Mouse (Mus musculus) embryonic facial prominence, embryonic 14.5 days (tissue): ENCODE measurements around the gene Gm13030. TPM values are rescaled to one million over a fixed set of nuclear protein-coding genes. Genes with fewer than 3 reads are reported as not detected.
"Not testable (repeated sequence)": the region's sequence is repeated elsewhere in the genome, so short reads cannot be mapped to it uniquely, and the experiment has no call there.

ENCODE experiments used
- ATAC-seq: fragments of 200-750 bp; cut with Nextera tagmentation; 2 replicates; pipeline ENCODE4 v1.8.0; 2017; ENCODE audit warnings: low read depth, moderate number of reproducible peaks, moderate TSS enrichment
- DNase-seq: peaks from one replicate; pipeline ENCODE4 v3.0.0-alpha.2; 2015; ENCODE audit warnings: low spot score
- H3K27ac ChIP-seq: fragments of 300-500 bp; sonication (generic); replicated peaks from 2 replicates; pipeline ENCODE4 v1.5.1; 2014; ENCODE audit warnings: low read depth, mild to moderate bottlenecking, low read length, moderate library complexity
- H3K27me3 ChIP-seq: fragments of 300-500 bp; sonication (generic); replicated peaks from 2 replicates; pipeline ENCODE4 v1.6.1; 2014; ENCODE audit warnings: low read length; ENCODE audit not compliant: control insufficient read depth, insufficient read depth
- H3K36me3 ChIP-seq: fragments of 300-500 bp; sonication (generic); 2 replicates; pipeline ENCODE4 v1.6.1; 2014; ENCODE audit warnings: low read length, mixed read lengths; ENCODE audit not compliant: control insufficient read depth, insufficient read depth
- H3K4me1 ChIP-seq: fragments of 300-500 bp; sonication (generic); 2 replicates; pipeline ENCODE4 v1.6.1; 2014; ENCODE audit warnings: antibody characterized with exemption, low read length; ENCODE audit not compliant: control insufficient read depth, insufficient read depth
- H3K4me2 ChIP-seq: fragments of 300-500 bp; sonication (generic); 2 replicates; pipeline ENCODE4 v1.6.1; 2014; ENCODE audit warnings: low read depth, mild to moderate bottlenecking, low read length, moderate library complexity, mixed read lengths
- H3K4me3 ChIP-seq: fragments of 300-500 bp; sonication (generic); 2 replicates; pipeline ENCODE4 v1.5.1; 2014; ENCODE audit warnings: low read depth, mild to moderate bottlenecking, low read length
- H3K9ac ChIP-seq: fragments of 300-500 bp; sonication (generic); 2 replicates; pipeline ENCODE4 v1.6.1; 2014; ENCODE audit warnings: low read depth, mild to moderate bottlenecking, low read length, moderate library complexity, mixed read lengths
- H3K9me3 ChIP-seq: fragments of 300-500 bp; sonication (generic); 2 replicates; pipeline ENCODE4 v1.6.1; 2016; ENCODE audit warnings: low read length; ENCODE audit not compliant: control insufficient read depth
- WGBS: fragments of 180-500 bp; shearing (Covaris S2); extraction: QIAGEN DNeasy Blood & Tissue Kit; methylation state at CpG from one replicate; pipeline ENCODE4 v1.1.7; 2014; 5-methylcytosine and 5-hydroxymethylcytosine counted together
- polyA plus RNA-seq: library from polyadenylated mRNA; unstranded; fragments of >200 nt; fragmentation: Nextera tagmentation; extraction: Ambion mirVana; gene quantifications from 2 replicates; pipeline ENCODE4 v1.2.1, GENCODE M21; 2014

Gene Gm13030
- polyA plus RNA-seq, 1 experiment from 2014 or later = not detected

GRCm38 (mm10) chr4:138839806-138840205 is 34.0 kb downstream of the Gm13030 start:
- Histone ChIP-seq H3K9ac (no peak overlapping the region), H3K4me2 (no peak overlapping the region), H3K4me3 (no peak overlapping the region), H3K27me3 (no peaks in the 10 kb centered on the region), H3K36me3 (no peaks in the 10 kb centered on the region), H3K4me1 (no peaks in the 10 kb centered on the region), H3K27ac (no peak overlapping the region), H3K9me3 (peaks cover 17% of the 10 kb centered on the region)
- DNase-seq = no peak
- WGBS = 76% methylated on average over 6 of the region's 6 CpGs
- no peak for ATAC-seq

- WGBS = 59% methylated on average over 11 of the region's 11 CpGs
- ATAC-seq (no peak), DNase-seq (peak; percentile 48)
These were observed 46.6 kb downstream of the Gm13030 start for GRCm38 (mm10) chr4:138827147-138827546.

DNA sequence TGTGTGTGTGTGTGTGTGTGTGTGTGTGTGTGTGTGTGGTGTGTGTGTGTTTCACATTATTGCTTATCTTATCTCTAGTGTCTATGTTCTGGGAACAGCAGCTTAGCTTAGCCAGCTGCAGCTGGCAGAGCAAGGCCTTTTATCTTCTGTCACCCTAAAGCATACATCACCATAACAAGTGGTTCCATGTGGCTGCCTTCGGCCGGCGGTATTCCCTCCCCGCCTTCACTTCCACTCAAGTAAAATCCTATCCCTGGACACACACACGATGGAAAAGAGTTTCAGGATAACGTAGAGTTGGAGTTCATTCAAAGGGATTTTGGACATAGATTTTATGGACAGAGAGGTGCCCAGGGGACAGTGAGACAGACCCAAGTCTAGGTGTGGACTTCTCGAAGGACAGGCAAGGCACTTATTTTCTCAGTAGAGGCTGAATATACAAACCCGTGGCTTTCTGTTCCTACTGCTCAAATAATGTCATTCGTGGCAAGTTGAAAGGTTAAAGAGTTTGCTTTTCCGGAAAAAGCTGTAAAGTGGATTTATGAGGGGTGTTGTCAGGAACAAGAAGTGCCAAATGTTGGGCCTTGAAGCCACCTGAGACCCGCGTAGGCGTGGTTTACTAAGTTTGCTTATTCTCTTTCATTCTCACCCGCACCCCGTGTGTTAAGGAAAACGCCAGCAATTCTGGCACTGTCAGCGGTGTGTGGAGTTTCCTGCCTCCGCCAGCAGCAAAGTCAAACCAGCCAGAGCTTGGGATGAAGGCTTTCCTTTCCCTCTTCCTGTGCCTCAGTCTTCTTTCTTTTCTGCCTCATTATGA is 47.8 kb downstream of the Gm13030 start:
- DNase-seq = no peak
- ATAC-seq = no peak
- no peaks in the 10 kb centered on the region for H3K27me3 ChIP-seq
- H3K9ac ChIP-seq = no peak overlapping the region
- no peaks in the 10 kb centered on the region for H3K9me3 ChIP-seq
- H3K4me1 ChIP-seq = no peaks in the 10 kb centered on the region
- H3K27ac ChIP-seq = no peak overlapping the region
- WGBS = 55% methylated on average over 18 of the region's 18 CpGs
- H3K4me2 ChIP-seq = no peak overlapping the region
- no peaks in the 10 kb centered on the region for H3K36me3 ChIP-seq
- no peak overlapping the region for H3K4me3 ChIP-seq

More at GRCm38 (mm10) chr4:138827147-138827546, 46.6 kb downstream of the Gm13030 start:
- H3K27ac ChIP-seq = no peak overlapping the region
- no peaks in the 10 kb centered on the region for H3K36me3 ChIP-seq
- H3K4me2 ChIP-seq = no peak overlapping the region
- H3K27me3 ChIP-seq = no peaks in the 10 kb centered on the region
- H3K4me1 ChIP-seq = no peaks in the 10 kb centered on the region
- no peak overlapping the region for H3K9ac ChIP-seq
- H3K4me3 ChIP-seq = no peak overlapping the region
- no peaks in the 10 kb centered on the region for H3K9me3 ChIP-seq

DNA sequence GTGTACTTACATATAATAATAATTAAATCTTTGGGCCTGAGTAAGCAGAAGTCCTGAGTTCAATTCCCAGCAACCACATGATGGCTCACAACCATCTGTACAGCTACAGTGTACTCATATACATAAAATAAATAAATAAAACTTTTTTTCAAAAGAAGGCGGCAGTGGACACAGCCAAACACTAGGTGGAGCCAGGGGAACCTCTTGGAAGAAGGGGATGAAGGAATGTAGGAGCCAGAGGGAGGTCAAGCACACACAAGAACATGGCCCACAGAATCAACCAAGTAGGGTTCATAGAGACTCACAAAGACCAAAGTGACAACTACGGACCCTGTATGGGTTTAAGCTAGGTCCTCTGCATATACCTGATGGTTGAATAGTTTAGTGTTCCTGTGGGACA is 49.1 kb downstream of the Gm13030 start:
- H3K9me3 ChIP-seq = no peaks in the 10 kb centered on the region
- ATAC-seq = no peak
- H3K9ac ChIP-seq = no peak overlapping the region
- DNase-seq = no peak
- H3K4me2 ChIP-seq = no peak overlapping the region
- no peak overlapping the region for H3K4me3 ChIP-seq
- WGBS = 79% methylated on average over 2 of the region's 2 CpGs
- H3K27ac ChIP-seq = no peak overlapping the region
- H3K27me3 ChIP-seq = no peaks in the 10 kb centered on the region
- H3K36me3 ChIP-seq = no peaks in the 10 kb centered on the region
- H3K4me1 ChIP-seq = no peaks in the 10 kb centered on the region

- not testable (repeated sequence) for H3K9ac ChIP-seq, H3K4me3 ChIP-seq, H3K4me1 ChIP-seq, ATAC-seq, H3K27me3 ChIP-seq, H3K4me2 ChIP-seq, H3K36me3 ChIP-seq, H3K9me3 ChIP-seq, DNase-seq, H3K27ac ChIP-seq
- 76% methylated on average over 2 of the region's 2 CpGs for WGBS
These were observed 49.6 kb downstream of the Gm13030 start for GRCm38 (mm10) chr4:138824161-138824560.

GRCm38 (mm10) chr4:138821036-138821435 is 52.7 kb downstream of the Gm13030 start:
- H3K4me1 ChIP-seq = no peaks in the 10 kb centered on the region
- H3K27me3 ChIP-seq = no peaks in the 10 kb centered on the region
- DNase-seq (no peak), ATAC-seq (no peak)
- no peak overlapping the region for H3K9ac ChIP-seq
- 77% methylated on average over 2 of the region's 2 CpGs for WGBS
- H3K4me3 ChIP-seq = no peak overlapping the region
- no peak overlapping the region for H3K27ac ChIP-seq
- H3K36me3 ChIP-seq = no peaks in the 10 kb centered on the region
- no peak overlapping the region for H3K4me2 ChIP-seq
- no peaks in the 10 kb centered on the region for H3K9me3 ChIP-seq

Other genes with a start within 250 kb of the Gm13030 start
- gene Vwa5b1, start 238.1 kb downstream of the Gm13030 start, polyA plus RNA-seq = 0.08 and 0.30 TPM in 2 replicates
- 0.17 and 0.61 TPM in 2 replicates for gene Pla2g2c, start 149.2 kb downstream of the Gm13030 start, polyA plus RNA-seq
- gene Ubxn10, start 136.8 kb downstream of the Gm13030 start, polyA plus RNA-seq = 2.2 and 4.7 TPM in 2 replicates
- 5.3 and 6.5 TPM in 2 replicates for gene Pla2g2f, start 116.3 kb downstream of the Gm13030 start, polyA plus RNA-seq
- 0.28 and 0.38 TPM in 2 replicates for gene Pla2g2d, start 98.2 kb downstream of the Gm13030 start, polyA plus RNA-seq
- gene Pla2g5, start 10.5 kb downstream of the Gm13030 start, polyA plus RNA-seq = 2.2 and 2.3 TPM in 2 replicates
- gene Pla2g2e, start 4.0 kb upstream of the Gm13030 start, polyA plus RNA-seq = 0.28 and 0.38 TPM in 2 replicates
- 4.0 and 4.1 TPM in 2 replicates for gene Otud3, start 40.0 kb upstream of the Gm13030 start, polyA plus RNA-seq
- gene Rnf186, start 93.1 kb upstream of the Gm13030 start, polyA plus RNA-seq = not detected in 2 replicates
- gene Tmco4, start 98.9 kb upstream of the Gm13030 start, polyA plus RNA-seq = 3.8 and 4.7 TPM in 2 replicates
- 0.17 TPM in 1 of 2 replicates, not detected in the other for gene Htr6, start 201.6 kb upstream of the Gm13030 start, polyA plus RNA-seq
- 124 and 133 TPM in 2 replicates for gene Nbl1, start 219.0 kb upstream of the Gm13030 start, polyA plus RNA-seq